In the genomic region with DNA sequence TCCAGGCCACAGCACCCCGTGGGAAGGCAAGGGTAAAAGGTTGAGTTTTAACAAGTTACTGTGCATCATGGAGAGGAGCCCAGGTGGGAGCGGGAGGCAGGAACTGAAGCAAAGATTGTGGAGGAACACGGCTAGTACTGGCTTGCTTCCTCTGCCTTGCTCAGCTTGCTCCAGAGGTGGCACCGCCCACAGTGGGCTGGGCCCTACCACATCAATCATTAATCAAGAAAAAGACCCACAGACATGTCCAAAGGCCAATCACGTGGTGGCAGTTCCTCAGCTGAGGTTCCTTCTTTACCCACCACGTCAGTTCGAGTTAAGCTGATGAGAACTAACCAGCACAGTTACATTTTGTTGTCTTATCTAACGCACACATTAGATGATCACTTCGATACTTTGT, we compare ENCODE assay signal across 11 mouse cellular contexts. TPM values are rescaled to one million over a fixed set of nuclear protein-coding genes. Genes with fewer than 3 reads are reported as not detected.
A peak's percentile ranks its signal among the peaks of the same experiment; 100 is the strongest.
DNase-seq lines count a peak whose midpoint lies in the region; ATAC-seq lines count a peak whose summit lies in the region.
"Had no signal": no experiment of that assay in that cellular context is flagged by ENCODE, and none has a peak within 500 bp of the region (broad histone marks: within the 10 kb centered on the region; RNA-seq: fewer than 3 reads in every experiment).

No protein-coding gene starts in this region.

- H3K27me3 ChIP-seq in kidney, embryonic 14.5 days (ENCODE audit: control insufficient read depth, insufficient read depth, low read length), result no peaks in the 10 kb centered on the region
- H3K27me3 ChIP-seq: megakaryocyte, embryonic 14.5 days had no signal

- no peaks in the 10 kb centered on the region for H3K36me3 ChIP-seq in kidney, embryonic 14.5 days (ENCODE audit: control insufficient read depth, insufficient read depth, low read length)

- no peaks in the 10 kb centered on the region for H3K9me3 ChIP-seq in kidney, embryonic 14.5 days (ENCODE audit: control insufficient read depth, low read length)
- H3K9me3 ChIP-seq: megakaryocyte, embryonic 14.5 days had no signal

- peak; percentile 92 for DNase-seq in kidney, adult 11 months
- DNase-seq in c-Kit-positive CD71-negative TER-119-negative erythroid progenitor cells, embryonic 14.5 days (ENCODE audit: low read depth), result peak; percentile 18
- peak; percentile 66 for DNase-seq in kidney, postnatal 10 days
- no peak for DNase-seq in right cerebral cortex, postnatal 36 days (ENCODE audit: low spot score in 2 of 2)
- no peak for DNase-seq in cerebellum, postnatal 25 days
- DNase-seq in heart, adult 8-10 months (ENCODE audit: low spot score), result no peak
- DNase-seq: cerebellum, adult 8-10 months had no signal

- H3K9ac ChIP-seq in kidney, embryonic 14.5 days (ENCODE audit: low read depth, low read length), result no peak overlapping the region

- no peak overlapping the region for H3K4me3 ChIP-seq in kidney, embryonic 14.5 days (ENCODE audit: low read length)
- H3K4me3 ChIP-seq: erythroblast, embryonic 14.5 days; megakaryocyte, embryonic 14.5 days had no signal

- no peaks in the 10 kb centered on the region for H3K4me1 ChIP-seq in kidney, embryonic 14.5 days (ENCODE audit: control insufficient read depth, insufficient read depth, low read length)

- H3K4me2 ChIP-seq in kidney, embryonic 14.5 days (replicated peaks; ENCODE audit: low read depth, low read length), result no peak overlapping the region

- WGBS in kidney, embryonic 14.5 days, result 82% methylated on average over 9 of the region's 9 CpGs

- no peak overlapping the region for H3K27ac ChIP-seq in kidney, embryonic 14.5 days (ENCODE audit: low read depth, low read length)

- no peak for ATAC-seq in kidney, embryonic 14.5 days (ENCODE audit: low FRiP score, low TSS enrichment)
- ATAC-seq in megakaryocyte progenitor cell, adult 5-6 weeks (replicated peaks; ENCODE audit: poor library complexity), result peak; percentile 90

RNA-seq across cellular contexts. Expression of a gene that starts 33.6 kb away (rescaled TPM):
- polyA plus RNA-seq in kidney, embryonic 14.5 days (2014; fragmentation: Nextera tagmentation; extraction: Ambion mirVana), result 20.2 and 21.2 TPM in 2 replicates
- total RNA-seq in megakaryocyte progenitor cell, adult 5-6 weeks (2015), result 73.1 and 73.3 TPM in 2 replicates
- total RNA-seq in megakaryocyte progenitor cell, adult 5-6 weeks (2017), result 49.4 and 50.4 TPM in 2 replicates
- 1 to 10 TPM; 2.3 to 4.7 (median 3.9) TPM for total RNA-seq in heart, adult 8-10 months (2022)

Comparison
In these comparisons a context has a peak if more than half of its experiments do, and no peak if none do; other contexts are left out.
1. DNase-seq: peak in kidney, adult 11 months (single experiment), c-Kit-positive CD71-negative TER-119-negative erythroid progenitor cells, embryonic 14.5 days (single experiment) and kidney, postnatal 10 days (single experiment); none in right cerebral cortex, postnatal 36 days (0 of 2), cerebellum, postnatal 25 days (0 of 2) and heart, adult 8-10 months (single experiment).
2. RNA of a gene that starts 33.6 kb away (total RNA-seq): 49.4 to 73.3 TPM in megakaryocyte progenitor cell, adult 5-6 weeks; 2.3 to 4.7 TPM in heart, adult 8-10 months; every median in the first group is over 4 times any median in the second.